Mouse (Mus musculus) erythroblast, embryonic 14.5 days (primary cell): ENCODE data around the gene Fhad1.

Experiments used
- GATA1 ChIP-seq: IDR thresholded peaks from 2 replicates; pipeline ENCODE4 v1.6.1; 2012; ENCODE audit warnings: low read length, inconsistent platforms, mixed read lengths
- TAL1 ChIP-seq: IDR thresholded peaks from 3 replicates; pipeline ENCODE4 v1.6.1; 2012; ENCODE audit warnings: low read length, inconsistent platforms, mixed read lengths

DNA sequence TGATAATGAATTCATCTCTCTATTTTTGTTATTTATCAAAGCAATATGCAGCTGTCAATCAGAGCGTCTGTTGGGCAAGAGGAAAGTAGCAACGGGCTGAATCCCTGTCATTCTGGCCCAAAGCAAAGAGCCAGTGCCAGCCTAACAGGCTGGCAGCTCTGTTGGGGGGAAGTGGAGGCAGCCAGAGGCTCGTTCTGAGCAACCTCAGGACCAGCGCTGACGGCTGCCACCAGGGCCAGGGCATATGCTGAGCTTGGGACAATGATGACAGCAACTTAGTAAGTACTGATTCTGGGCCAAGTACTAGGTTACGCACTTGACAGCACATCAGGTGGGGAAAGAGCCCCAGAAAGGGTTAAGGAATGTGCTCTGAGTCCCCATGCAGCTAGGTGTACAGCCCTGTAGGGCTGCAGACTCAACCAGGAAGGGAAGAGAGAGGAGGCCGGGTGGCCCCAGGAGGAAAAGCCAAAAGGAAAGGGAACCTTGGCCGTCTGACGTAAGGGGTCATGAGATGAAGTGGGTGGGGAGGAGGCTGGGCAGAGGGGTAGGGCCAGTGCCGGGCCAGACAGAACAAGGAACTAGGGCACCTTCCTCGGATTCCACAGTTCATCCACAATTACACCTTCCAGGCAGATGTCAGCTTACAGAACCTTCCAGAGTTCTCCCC lies 144.1 kb downstream of the Fhad1 start:
- TF ChIP-seq TAL1, result no peak
- TF ChIP-seq GATA1, result no peak
